Mouse (Mus musculus) stomach, postnatal 0 days (tissue): Measurements from ENCODE around the gene Gm45716. TPM values are rescaled to one million over a fixed set of nuclear protein-coding genes. Genes with fewer than 3 reads are reported as not detected.

ENCODE experiments used
- ATAC-seq: fragments of 200-750 bp; cut with Nextera tagmentation; 2 replicates; pipeline ENCODE4 v1.8.0; 2017; ENCODE audit not compliant: low FRiP score, low TSS enrichment
- DNase-seq: peaks from one replicate; pipeline ENCODE4 v3.0.0-alpha.2; 2016; ENCODE audit warnings: low spot score
- H3K27ac ChIP-seq: fragments of 300-500 bp; sonication (generic); replicated peaks from 2 replicates; pipeline ENCODE4 v1.5.1; 2014; ENCODE audit warnings: mild to moderate bottlenecking, control low read depth
- H3K27me3 ChIP-seq: fragments of 300-500 bp; sonication (generic); 2 replicates; pipeline ENCODE4 v1.6.1; 2014; ENCODE audit warnings: low read length; ENCODE audit not compliant: control insufficient read depth, insufficient read depth
- H3K36me3 ChIP-seq: fragments of 300-500 bp; sonication (generic); 2 replicates; pipeline ENCODE4 v1.6.1; 2014; ENCODE audit warnings: low read length, mixed read lengths; ENCODE audit not compliant: control insufficient read depth, insufficient read depth
- H3K4me1 ChIP-seq: fragments of 300-500 bp; sonication (generic); replicated peaks from 2 replicates; pipeline ENCODE4 v1.6.1; 2014; ENCODE audit warnings: antibody characterized with exemption; ENCODE audit not compliant: control insufficient read depth, insufficient read depth
- H3K4me2 ChIP-seq: fragments of 300-500 bp; sonication (generic); replicated peaks from 2 replicates; pipeline ENCODE4 v1.6.1; 2014; ENCODE audit warnings: low read depth, mild to moderate bottlenecking, control low read depth, moderate library complexity
- H3K4me3 ChIP-seq: fragments of 300-500 bp; sonication (generic); 2 replicates; pipeline ENCODE4 v1.5.1; 2014; ENCODE audit warnings: low read depth, low read length, control low read depth
- H3K9ac ChIP-seq: fragments of 300-500 bp; sonication (generic); 2 replicates; pipeline ENCODE4 v1.6.1; 2014; ENCODE audit warnings: mild to moderate bottlenecking, low read length, control low read depth, mixed read lengths
- H3K9me3 ChIP-seq: fragments of 300-500 bp; sonication (generic); 2 replicates; pipeline ENCODE4 v1.6.1; 2016; ENCODE audit warnings: low read length; ENCODE audit not compliant: control insufficient read depth
- CTCF ChIP-seq: IDR thresholded peaks from 2 replicates; pipeline ENCODE4 v1.5.1; 2016; ENCODE audit warnings: antibody characterized with exemption, low read depth, mild to moderate bottlenecking, moderate library complexity
- EP300 ChIP-seq: optimal IDR thresholded peaks from 2 replicates; pipeline ENCODE3; 2016; ENCODE audit warnings: antibody characterized with exemption
- WGBS: fragments of 180-500 bp; shearing (Covaris S2); extraction: QIAGEN DNeasy Blood & Tissue Kit; methylation state at CpG from one replicate; pipeline ENCODE4 v1.1.7; 2014; 5-methylcytosine and 5-hydroxymethylcytosine counted together
- polyA plus RNA-seq: library from polyadenylated mRNA; unstranded; fragments of >200 nt; fragmentation: Nextera tagmentation; extraction: Ambion mirVana; gene quantifications from 2 replicates; pipeline ENCODE4 v1.2.1, GENCODE M21; 2015

The Gm45716 gene
- polyA plus RNA-seq, 1 experiment from 2014 or later = 7.0 TPM

GRCm38 (mm10) chr11:90283159-90283558 is 95.7 kb downstream of the Gm45716 start:
- Histone ChIP-seq H3K36me3 (no peaks in the 10 kb centered on the region), H3K4me2 (no peak overlapping the region), H3K27me3 (no peaks in the 10 kb centered on the region), H3K9ac (no peak overlapping the region), H3K4me3 (no peak overlapping the region), H3K27ac (no peak overlapping the region), H3K9me3 (no peaks in the 10 kb centered on the region), H3K4me1 (no peaks in the 10 kb centered on the region)
- TF ChIP-seq CTCF (no peak), EP300 (no peak)
- DNase-seq (no peak), ATAC-seq (no peak)
- WGBS = 33% methylated on average over 4 of the region's 4 CpGs

- Histone ChIP-seq H3K36me3 (no peaks in the 10 kb centered on the region), H3K27ac (no peak overlapping the region), H3K9ac (no peak overlapping the region), H3K27me3 (no peaks in the 10 kb centered on the region), H3K9me3 (no peaks in the 10 kb centered on the region), H3K4me3 (no peak overlapping the region), H3K4me1 (no peaks in the 10 kb centered on the region), H3K4me2 (no peak overlapping the region)
- no peak for TF ChIP-seq EP300
- no peak for TF ChIP-seq CTCF
- DNase-seq (no peak), ATAC-seq (no peak)
- 77% methylated on average over 6 of the region's 6 CpGs for WGBS
Observed at GRCm38 (mm10) chr11:90283601-90284000, 96.1 kb downstream of the Gm45716 start.

GRCm38 (mm10) chr11:90284079-90284478 is 96.6 kb downstream of the Gm45716 start:
- Histone ChIP-seq H3K27me3 (no peaks in the 10 kb centered on the region), H3K4me2 (no peak overlapping the region), H3K9me3 (no peaks in the 10 kb centered on the region), H3K4me3 (no peak overlapping the region), H3K36me3 (no peaks in the 10 kb centered on the region), H3K27ac (no peak overlapping the region), H3K9ac (no peak overlapping the region), H3K4me1 (no peaks in the 10 kb centered on the region)
- TF ChIP-seq CTCF (no peak), EP300 (no peak)
- DNase-seq (no peak), ATAC-seq (no peak)
- 53% methylated on average over 2 of the region's 2 CpGs for WGBS

- Histone ChIP-seq H3K4me1 (no peaks in the 10 kb centered on the region), H3K4me3 (no peak overlapping the region), H3K27me3 (no peaks in the 10 kb centered on the region), H3K27ac (no peak overlapping the region), H3K9ac (no peak overlapping the region), H3K9me3 (no peaks in the 10 kb centered on the region), H3K4me2 (no peak overlapping the region), H3K36me3 (no peaks in the 10 kb centered on the region)
- ATAC-seq (no peak), DNase-seq (no peak)
- TF ChIP-seq CTCF (no peak), EP300 (no peak)
- WGBS = 38% methylated on average over 4 of the region's 4 CpGs
Observed at GRCm38 (mm10) chr11:90284623-90285022, 97.1 kb downstream of the Gm45716 start.

- H3K36me3 ChIP-seq = no peaks in the 10 kb centered on the region
- TF ChIP-seq CTCF (no peak), EP300 (no peak)
- no peaks in the 10 kb centered on the region for H3K4me1 ChIP-seq
- no peaks in the 10 kb centered on the region for H3K27me3 ChIP-seq
- WGBS = 84% methylated on average over 6 of the region's 6 CpGs
- no peak overlapping the region for H3K9ac ChIP-seq
- no peak overlapping the region for H3K4me2 ChIP-seq
- no peak overlapping the region for H3K4me3 ChIP-seq
- DNase-seq = no peak
- H3K9me3 ChIP-seq = no peaks in the 10 kb centered on the region
- H3K27ac ChIP-seq = no peak overlapping the region
- ATAC-seq = no peak
Observed at GRCm38 (mm10) chr11:90286550-90287154, 99.2 kb downstream of the Gm45716 start.

- ATAC-seq (no peak), DNase-seq (no peak)
- 66% methylated on average over 4 of the region's 4 CpGs for WGBS
- no peak overlapping the region for H3K9ac ChIP-seq
- H3K4me2 ChIP-seq = no peak overlapping the region
- H3K9me3 ChIP-seq = no peaks in the 10 kb centered on the region
- H3K36me3 ChIP-seq = no peaks in the 10 kb centered on the region
- H3K27ac ChIP-seq = no peak overlapping the region
- H3K4me3 ChIP-seq = no peak overlapping the region
- no peaks in the 10 kb centered on the region for H3K27me3 ChIP-seq
- no peaks in the 10 kb centered on the region for H3K4me1 ChIP-seq
- TF ChIP-seq EP300 (no peak), CTCF (no peak)
Observed at GRCm38 (mm10) chr11:90291156-90291555, 103.7 kb downstream of the Gm45716 start.
